Mouse (Mus musculus): Measurements from ENCODE around the gene Bag6. TPM values are rescaled to one million over a fixed set of nuclear protein-coding genes. Genes with fewer than 3 reads are reported as not detected.

Bag6 gene
- polyA plus RNA-seq, 1 experiment from 2014 or later, result 63.3 TPM

- Histone ChIP-seq H3K27me3 (ENCODE audit: control insufficient read depth, insufficient read depth, low read length) (no peaks in the 10 kb centered on the region), H3K4me3 (ENCODE audit: control insufficient read depth in 1 of 2, insufficient read depth in 1 of 2, low read depth in 1 of 2, low read length in 2 of 2) (no peak overlapping the region), H3K4me2 (ENCODE audit: low read length) (no peak overlapping the region), H3K4me1 (ENCODE audit: control insufficient read depth in 2 of 2, insufficient read depth in 2 of 2, low read length in 2 of 2) (no peaks in the 10 kb centered on the region; a peak in 1 of 4 replicates), H3K27ac (replicated peaks in 1 of 2; ENCODE audit: control insufficient read depth in 1 of 2, insufficient read depth in 1 of 2, low read depth in 2 of 2, low read length in 2 of 2) (no peak overlapping the region), H3K9me3 (ENCODE audit: control insufficient read depth, low read length) (no peaks in the 10 kb centered on the region), H3K36me3 (ENCODE audit: control insufficient read depth, insufficient read depth, low read length) (no peaks in the 10 kb centered on the region), H3K9ac (ENCODE audit: low read length) (peak overlapping the region; percentile 48; the same call in 1 of the 2 replicates)
- no peak for ATAC-seq (ENCODE audit: insufficient number of reproducible peaks, insufficient read depth, low FRiP score, low read depth)
- WGBS, result 48% methylated on average over 11 of the region's 11 CpGs
These were observed 37.7 kb downstream of the Bag6 start for GRCm38 (mm10) chr17:35172445-35173234.

GRCm38 (mm10) chr17:35173329-35173728 is 38.4 kb downstream of the Bag6 start:
- Histone ChIP-seq H3K27ac (replicated peaks in 1 of 2; ENCODE audit: control insufficient read depth in 1 of 2, insufficient read depth in 1 of 2, low read depth in 2 of 2, low read length in 2 of 2) (no peak overlapping the region), H3K4me1 (ENCODE audit: control insufficient read depth in 2 of 2, insufficient read depth in 2 of 2, low read length in 2 of 2) (no peaks in the 10 kb centered on the region; a peak in 1 of 4 replicates), H3K9me3 (ENCODE audit: control insufficient read depth, low read length) (no peaks in the 10 kb centered on the region), H3K4me2 (ENCODE audit: low read length) (no peak overlapping the region), H3K9ac (ENCODE audit: low read length) (no peak overlapping the region), H3K4me3 (ENCODE audit: control insufficient read depth in 1 of 2, insufficient read depth in 1 of 2, low read depth in 1 of 2, low read length in 2 of 2) (no peak overlapping the region), H3K36me3 (ENCODE audit: control insufficient read depth, insufficient read depth, low read length) (no peaks in the 10 kb centered on the region), H3K27me3 (ENCODE audit: control insufficient read depth, insufficient read depth, low read length) (no peaks in the 10 kb centered on the region)
- ATAC-seq (ENCODE audit: insufficient number of reproducible peaks, insufficient read depth, low FRiP score, low read depth), result no peak
- 59% methylated on average over 3 of the region's 3 CpGs for WGBS

- no peaks in the 10 kb centered on the region for H3K27me3 ChIP-seq (ENCODE audit: control insufficient read depth, insufficient read depth, low read length)
- no peaks in the 10 kb centered on the region for H3K36me3 ChIP-seq (ENCODE audit: control insufficient read depth, insufficient read depth, low read length)
- 65% methylated on average over 8 of the region's 8 CpGs for WGBS
- no peak for ATAC-seq (ENCODE audit: insufficient number of reproducible peaks, insufficient read depth, low FRiP score, low read depth)
- no peak overlapping the region for H3K27ac ChIP-seq (replicated peaks in 1 of 2; ENCODE audit: control insufficient read depth in 1 of 2, insufficient read depth in 1 of 2, low read depth in 2 of 2, low read length in 2 of 2)
- H3K4me3 ChIP-seq (ENCODE audit: control insufficient read depth in 1 of 2, insufficient read depth in 1 of 2, low read depth in 1 of 2, low read length in 2 of 2), result no peak overlapping the region
- no peak overlapping the region for H3K4me2 ChIP-seq (ENCODE audit: low read length)
- H3K4me1 ChIP-seq (ENCODE audit: control insufficient read depth in 2 of 2, insufficient read depth in 2 of 2, low read length in 2 of 2), result no peaks in the 10 kb centered on the region; a peak in 1 of 4 replicates
- no peak overlapping the region for H3K9ac ChIP-seq (ENCODE audit: low read length)
- no peaks in the 10 kb centered on the region for H3K9me3 ChIP-seq (ENCODE audit: control insufficient read depth, low read length)
These were observed 39.4 kb downstream of the Bag6 start for GRCm38 (mm10) chr17:35174201-35174977.

GRCm38 (mm10) chr17:35175382-35175781 is 40.4 kb downstream of the Bag6 start:
- Histone ChIP-seq H3K27me3 (ENCODE audit: control insufficient read depth, insufficient read depth, low read length) (no peaks in the 10 kb centered on the region), H3K36me3 (ENCODE audit: control insufficient read depth, insufficient read depth, low read length) (no peaks in the 10 kb centered on the region), H3K9ac (ENCODE audit: low read length) (no peak overlapping the region), H3K4me1 (ENCODE audit: control insufficient read depth in 2 of 2, insufficient read depth in 2 of 2, low read length in 2 of 2) (no peaks in the 10 kb centered on the region; a peak in 1 of 4 replicates), H3K4me2 (ENCODE audit: low read length) (no peak overlapping the region), H3K4me3 (ENCODE audit: control insufficient read depth in 1 of 2, insufficient read depth in 1 of 2, low read depth in 1 of 2, low read length in 2 of 2) (no peak overlapping the region), H3K9me3 (ENCODE audit: control insufficient read depth, low read length) (no peaks in the 10 kb centered on the region), H3K27ac (replicated peaks in 1 of 2; ENCODE audit: control insufficient read depth in 1 of 2, insufficient read depth in 1 of 2, low read depth in 2 of 2, low read length in 2 of 2) (no peak overlapping the region)
- 76% methylated on average over 6 of the region's 6 CpGs for WGBS
- ATAC-seq (ENCODE audit: insufficient number of reproducible peaks, insufficient read depth, low FRiP score, low read depth), result no peak

- no peaks in the 10 kb centered on the region for H3K27me3 ChIP-seq (ENCODE audit: control insufficient read depth, insufficient read depth, low read length)
- no peak within 1 kb of the TSS for H3K27ac ChIP-seq (replicated peaks in 1 of 2; ENCODE audit: control insufficient read depth in 1 of 2, insufficient read depth in 1 of 2, low read depth in 2 of 2, low read length in 2 of 2)
- ATAC-seq (ENCODE audit: insufficient number of reproducible peaks, insufficient read depth, low FRiP score, low read depth), result no peak
- WGBS, result 63% methylated on average over 2 of the region's 2 CpGs
- no peak within 1 kb of the TSS for H3K9ac ChIP-seq (ENCODE audit: low read length)
- H3K4me2 ChIP-seq (ENCODE audit: low read length), result no peak within 1 kb of the TSS
- no peaks in the 10 kb centered on the region for H3K9me3 ChIP-seq (ENCODE audit: control insufficient read depth, low read length)
- H3K36me3 ChIP-seq (ENCODE audit: control insufficient read depth, insufficient read depth, low read length), result no peaks in the 10 kb centered on the region
- H3K4me3 ChIP-seq (ENCODE audit: control insufficient read depth in 1 of 2, insufficient read depth in 1 of 2, low read depth in 1 of 2, low read length in 2 of 2), result no peak within 1 kb of the TSS
- H3K4me1 ChIP-seq (ENCODE audit: control insufficient read depth in 2 of 2, insufficient read depth in 2 of 2, low read length in 2 of 2), result no peaks in the 10 kb centered on the region; a peak in 1 of 4 replicates
These were observed 41.0 kb downstream of the Bag6 start, which contains the start of gene Aif1 for GRCm38 (mm10) chr17:35175968-35176367. Gene Aif1, minus strand, starts transcription at chr17:35176068.

GRCm38 (mm10) chr17:35178528-35178927 is 43.5 kb downstream of the Bag6 start:
- Histone ChIP-seq H3K4me1 (ENCODE audit: control insufficient read depth in 2 of 2, insufficient read depth in 2 of 2, low read length in 2 of 2) (no peaks in the 10 kb centered on the region), H3K9me3 (ENCODE audit: control insufficient read depth, low read length) (no peaks in the 10 kb centered on the region), H3K27ac (replicated peaks in 1 of 2; ENCODE audit: control insufficient read depth in 1 of 2, insufficient read depth in 1 of 2, low read depth in 2 of 2, low read length in 2 of 2) (no peak overlapping the region), H3K27me3 (ENCODE audit: control insufficient read depth, insufficient read depth, low read length) (no peaks in the 10 kb centered on the region), H3K4me3 (ENCODE audit: control insufficient read depth in 1 of 2, insufficient read depth in 1 of 2, low read depth in 1 of 2, low read length in 2 of 2) (no peak overlapping the region), H3K36me3 (ENCODE audit: control insufficient read depth, insufficient read depth, low read length) (no peaks in the 10 kb centered on the region), H3K4me2 (ENCODE audit: low read length) (no peak overlapping the region), H3K9ac (ENCODE audit: low read length) (no peak overlapping the region)
- peak; percentile 29; the same call in 1 of the 2 replicates for ATAC-seq (ENCODE audit: insufficient number of reproducible peaks, insufficient read depth, low FRiP score, low read depth)
- WGBS, result 15% methylated on average over 5 of the region's 5 CpGs

DNA sequence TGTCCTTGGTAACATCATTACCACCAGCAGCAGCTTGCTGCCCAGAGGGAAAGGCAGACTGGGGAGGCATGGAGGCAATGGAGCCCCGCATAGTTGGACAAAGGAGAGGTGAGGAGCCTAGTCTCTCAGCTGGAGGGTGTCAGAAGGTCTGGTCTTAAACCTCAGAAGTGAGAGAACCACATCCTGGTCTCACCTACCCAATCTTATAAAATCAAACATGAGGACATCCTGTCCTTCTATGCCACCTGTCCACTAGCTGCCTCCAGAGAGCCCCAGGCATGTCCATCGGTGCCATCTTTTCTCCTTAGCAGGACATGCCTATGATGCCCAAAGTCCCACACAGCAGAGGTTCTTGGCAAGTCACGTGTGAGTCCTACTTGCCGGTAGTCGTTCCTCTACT is 45.1 kb downstream of the Bag6 start:
- Histone ChIP-seq H3K27ac (replicated peaks in 1 of 2; ENCODE audit: control insufficient read depth in 1 of 2, insufficient read depth in 1 of 2, low read depth in 2 of 2, low read length in 2 of 2) (no peak overlapping the region), H3K4me3 (ENCODE audit: control insufficient read depth in 1 of 2, insufficient read depth in 1 of 2, low read depth in 1 of 2, low read length in 2 of 2) (no peak overlapping the region), H3K4me2 (ENCODE audit: low read length) (no peak overlapping the region), H3K4me1 (ENCODE audit: control insufficient read depth in 2 of 2, insufficient read depth in 2 of 2, low read length in 2 of 2) (no peaks in the 10 kb centered on the region), H3K27me3 (ENCODE audit: control insufficient read depth, insufficient read depth, low read length) (no peaks in the 10 kb centered on the region), H3K9ac (ENCODE audit: low read length) (no peak overlapping the region), H3K9me3 (ENCODE audit: control insufficient read depth, low read length) (no peaks in the 10 kb centered on the region), H3K36me3 (ENCODE audit: control insufficient read depth, insufficient read depth, low read length) (no peaks in the 10 kb centered on the region)
- ATAC-seq (ENCODE audit: insufficient number of reproducible peaks, insufficient read depth, low FRiP score, low read depth), result no peak
- 76% methylated on average over 5 of the region's 5 CpGs for WGBS
